Mouse (Mus musculus) lung, adult 2 months (tissue): ENCODE results near the gene Irgm2.

ENCODE experiments used
- CTCF ChIP-seq: fragments of 200-500 bp; IDR thresholded peaks from 2 replicates; pipeline ENCODE4 v1.5.1; 2011; ENCODE audit warnings: mild to moderate bottlenecking, low read length, control low read depth; ENCODE audit not compliant: insufficient read depth
- POLR2A ChIP-seq: fragments of 200-500 bp; IDR thresholded peaks from 2 replicates; pipeline ENCODE4 v1.6.1; 2011; ENCODE audit warnings: low read depth, mild to moderate bottlenecking, control low read depth, low read length, borderline replicate concordance; ENCODE audit errors: extremely low read depth

DNA sequence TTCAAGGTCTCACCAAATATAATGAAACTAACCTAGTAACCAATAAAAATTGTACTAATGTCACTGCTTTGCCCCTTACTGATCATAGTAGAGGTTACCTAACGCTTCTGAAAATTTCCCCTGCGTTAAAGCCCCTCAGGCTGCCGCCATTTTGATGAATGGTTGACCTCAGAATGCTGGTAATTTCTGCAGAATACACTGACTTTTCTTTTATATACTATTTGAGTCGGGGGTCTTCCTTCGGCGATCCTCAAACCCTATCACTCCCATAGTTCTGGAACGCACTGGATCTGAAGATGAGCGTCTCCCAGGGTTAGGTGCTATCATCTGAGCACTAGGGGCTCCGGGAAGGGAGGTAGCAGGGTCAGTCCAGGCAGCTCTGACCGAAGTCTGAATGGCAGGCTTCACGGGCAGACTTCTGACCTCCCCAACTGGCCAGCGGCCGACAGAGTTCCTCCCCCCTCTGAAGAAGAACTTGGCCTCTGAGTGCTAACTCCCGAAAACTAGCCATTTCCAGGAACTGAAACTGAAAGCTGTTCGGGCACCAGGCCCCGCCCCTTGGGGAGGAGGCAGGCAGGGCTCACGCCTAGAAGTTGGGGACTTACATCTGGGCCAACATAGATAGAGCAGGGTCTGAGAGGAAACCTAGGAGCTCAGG, 15.1 kb downstream of the Irgm2 start:
- no peak for TF ChIP-seq CTCF
- TF ChIP-seq POLR2A: peak; percentile 38; the same call in 1 of the 2 replicates
